Mouse (Mus musculus): Measurements from ENCODE around the gene Ubap1. TPM values are rescaled to one million over a fixed set of nuclear protein-coding genes. Genes with fewer than 3 reads are reported as not detected.

Gene Ubap1
- polyA plus RNA-seq, 1 experiment from 2014 or later: 42.0 TPM

GRCm38 (mm10) chr4:41407353-41407752 lies 58.6 kb downstream of the Ubap1 start:
- WGBS: 92% methylated on average over 2 of the region's 2 CpGs
- ATAC-seq (ENCODE audit: low FRiP score, low TSS enrichment) (no peak), DNase-seq (ENCODE audit: low spot score) (no peak)
- Histone ChIP-seq H3K4me1 (replicated peaks; ENCODE audit: control insufficient read depth, insufficient read depth) (no peaks in the 10 kb centered on the region), H3K36me3 (ENCODE audit: control insufficient read depth, insufficient read depth, low read length) (no peaks in the 10 kb centered on the region), H3K4me3 (ENCODE audit: low read depth, low read length) (no peak overlapping the region), H3K4me2 (replicated peaks; ENCODE audit: low read depth) (no peak overlapping the region), H3K27me3 (ENCODE audit: control insufficient read depth, insufficient read depth, low read length) (no peaks in the 10 kb centered on the region), H3K27ac (replicated peaks) (no peak overlapping the region), H3K9me3 (ENCODE audit: control insufficient read depth, low read length) (no peaks in the 10 kb centered on the region), H3K9ac (ENCODE audit: low read length) (no peak overlapping the region)
- no peak for TF ChIP-seq EP300 (optimal IDR thresholded peaks at IDR 0.05)
- no peak for TF ChIP-seq CTCF (IDR thresholded peaks at IDR 0.05; ENCODE audit: low read depth)

DNA sequence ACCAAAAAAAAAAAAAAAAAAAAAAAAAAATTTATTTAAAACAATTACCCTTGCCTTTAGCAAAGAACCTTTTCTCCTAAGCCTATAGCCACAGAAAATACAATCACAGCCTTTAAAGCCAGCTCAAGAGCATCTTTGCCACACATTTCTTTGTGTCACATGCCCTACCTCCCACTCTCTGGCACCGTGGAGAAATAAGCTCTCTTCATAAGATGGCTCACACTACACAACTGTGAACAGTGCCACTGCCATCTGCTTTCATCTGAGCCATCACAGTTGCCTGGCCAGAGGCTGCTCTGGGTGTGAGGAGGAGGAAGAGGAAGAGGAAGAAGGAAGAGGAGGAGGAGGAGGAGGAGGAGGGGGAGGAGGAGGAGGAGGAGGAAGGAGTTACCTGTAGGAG lies 60.5 kb downstream of the Ubap1 start:
- DNase-seq (ENCODE audit: low spot score): no peak
- no peaks in the 10 kb centered on the region for H3K9me3 ChIP-seq (ENCODE audit: control insufficient read depth, low read length)
- H3K4me2 ChIP-seq (replicated peaks; ENCODE audit: low read depth): no peak overlapping the region
- H3K4me3 ChIP-seq (ENCODE audit: low read depth, low read length): no peak overlapping the region
- no peaks in the 10 kb centered on the region for H3K4me1 ChIP-seq (replicated peaks; ENCODE audit: control insufficient read depth, insufficient read depth)
- ATAC-seq (ENCODE audit: low FRiP score, low TSS enrichment): no peak
- TF ChIP-seq EP300 (optimal IDR thresholded peaks at IDR 0.05) (no peak), CTCF (IDR thresholded peaks at IDR 0.05; ENCODE audit: low read depth) (no peak)
- no peaks in the 10 kb centered on the region for H3K27me3 ChIP-seq (ENCODE audit: control insufficient read depth, insufficient read depth, low read length)
- no peak overlapping the region for H3K27ac ChIP-seq (replicated peaks)
- WGBS: 93% methylated on average over 1 of the region's 1 CpGs
- no peaks in the 10 kb centered on the region for H3K36me3 ChIP-seq (ENCODE audit: control insufficient read depth, insufficient read depth, low read length)
- H3K9ac ChIP-seq (ENCODE audit: low read length): no peak overlapping the region

DNA sequence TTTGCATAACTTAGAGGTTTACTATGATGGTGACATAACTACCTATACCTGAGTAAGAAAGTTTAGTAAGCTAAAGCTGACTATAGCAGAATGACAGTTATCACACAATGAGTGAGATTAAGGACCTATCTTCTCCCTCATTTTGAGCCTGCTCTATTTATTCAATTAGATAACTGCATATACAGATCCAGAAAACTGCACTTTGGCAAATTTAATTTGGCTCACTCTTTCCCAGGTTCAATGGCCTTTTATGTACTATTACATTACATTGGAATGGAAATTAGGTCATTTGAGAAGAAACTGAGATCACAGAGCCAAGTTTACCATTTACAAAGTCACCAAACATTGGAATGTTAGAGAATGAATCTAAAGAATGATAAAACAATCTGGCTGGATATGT lies 68.2 kb downstream of the Ubap1 start:
- Histone ChIP-seq H3K9ac (ENCODE audit: low read length) (no peak overlapping the region), H3K27ac (replicated peaks) (no peak overlapping the region), H3K4me1 (replicated peaks; ENCODE audit: control insufficient read depth, insufficient read depth) (no peaks in the 10 kb centered on the region), H3K4me2 (replicated peaks; ENCODE audit: low read depth) (no peak overlapping the region), H3K4me3 (ENCODE audit: low read depth, low read length) (no peak overlapping the region), H3K27me3 (ENCODE audit: control insufficient read depth, insufficient read depth, low read length) (no peaks in the 10 kb centered on the region), H3K9me3 (ENCODE audit: control insufficient read depth, low read length) (no peaks in the 10 kb centered on the region), H3K36me3 (ENCODE audit: control insufficient read depth, insufficient read depth, low read length) (no peaks in the 10 kb centered on the region)
- TF ChIP-seq CTCF (IDR thresholded peaks at IDR 0.05; ENCODE audit: low read depth): no peak
- no peak for TF ChIP-seq EP300 (optimal IDR thresholded peaks at IDR 0.05)
- ATAC-seq (ENCODE audit: low FRiP score, low TSS enrichment) (no peak), DNase-seq (ENCODE audit: low spot score) (no peak)

- H3K4me3 ChIP-seq (ENCODE audit: low read depth, low read length): no peak overlapping the region
- no peaks in the 10 kb centered on the region for H3K4me1 ChIP-seq (replicated peaks; ENCODE audit: control insufficient read depth, insufficient read depth)
- H3K27me3 ChIP-seq (ENCODE audit: control insufficient read depth, insufficient read depth, low read length): no peaks in the 10 kb centered on the region
- H3K27ac ChIP-seq (replicated peaks): no peak overlapping the region
- ATAC-seq (ENCODE audit: low FRiP score, low TSS enrichment): no peak
- H3K4me2 ChIP-seq (replicated peaks; ENCODE audit: low read depth): no peak overlapping the region
- H3K9me3 ChIP-seq (ENCODE audit: control insufficient read depth, low read length): no peaks in the 10 kb centered on the region
- DNase-seq (ENCODE audit: low spot score): no peak
- TF ChIP-seq CTCF (IDR thresholded peaks at IDR 0.05; ENCODE audit: low read depth) (no peak), EP300 (optimal IDR thresholded peaks at IDR 0.05) (no peak)
- no peaks in the 10 kb centered on the region for H3K36me3 ChIP-seq (ENCODE audit: control insufficient read depth, insufficient read depth, low read length)
- H3K9ac ChIP-seq (ENCODE audit: low read length): no peak overlapping the region
- 73% methylated on average over 5 of the region's 5 CpGs for WGBS
Measured at GRCm38 (mm10) chr4:41438931-41439330, 90.1 kb downstream of the Ubap1 start.

Other genes with a start within 250 kb of the Ubap1 start
- gene Nol6, start 224.5 kb upstream of the Ubap1 start, polyA plus RNA-seq (2015; fragmentation: Nextera tagmentation; extraction: Ambion mirVana): 9.5 and 10.9 TPM in 2 replicates
- 76.3 and 89.0 TPM in 2 replicates for gene Ube2r2, start 213.3 kb upstream of the Ubap1 start, polyA plus RNA-seq (2015; fragmentation: Nextera tagmentation; extraction: Ambion mirVana)
- gene Ubap2, start 73.9 kb upstream of the Ubap1 start, polyA plus RNA-seq (2015; fragmentation: Nextera tagmentation; extraction: Ambion mirVana): 17.9 and 19.5 TPM in 2 replicates
- 32.3 and 32.4 TPM in 2 replicates for gene Dcaf12, start 34.1 kb upstream of the Ubap1 start, polyA plus RNA-seq (2015; fragmentation: Nextera tagmentation; extraction: Ambion mirVana)
- gene Kif24, start 115.9 kb downstream of the Ubap1 start, polyA plus RNA-seq (2015; fragmentation: Nextera tagmentation; extraction: Ambion mirVana): 1.4 and 1.5 TPM in 2 replicates
- gene Nudt2, start 116.2 kb downstream of the Ubap1 start, polyA plus RNA-seq (2015; fragmentation: Nextera tagmentation; extraction: Ambion mirVana): 38.6 and 38.8 TPM in 2 replicates
- 3.9 and 4.5 TPM in 2 replicates for gene AI464131, start 154.1 kb downstream of the Ubap1 start, polyA plus RNA-seq (2015; fragmentation: Nextera tagmentation; extraction: Ambion mirVana)
- gene 1110017D15Rik, start 168.3 kb downstream of the Ubap1 start, polyA plus RNA-seq (2015; fragmentation: Nextera tagmentation; extraction: Ambion mirVana): 0.51 and 0.53 TPM in 2 replicates
- gene Fam219a, start 220.5 kb downstream of the Ubap1 start, polyA plus RNA-seq (2015; fragmentation: Nextera tagmentation; extraction: Ambion mirVana): 1.4 and 2.4 TPM in 2 replicates
- gene Dnaic1, start 220.8 kb downstream of the Ubap1 start, polyA plus RNA-seq (2015; fragmentation: Nextera tagmentation; extraction: Ambion mirVana): 6.0 and 6.5 TPM in 2 replicates

Data from stomach, postnatal 0 days (tissue).